In genomic region chr15:84212031-84212755, GRCm38 (mm10) we compare ENCODE assay signal across 8 mouse cellular contexts. TPM values are rescaled to one million over a fixed set of nuclear protein-coding genes. Genes with fewer than 3 reads are reported as not detected.
DNase-seq lines count a peak whose midpoint lies in the region; ATAC-seq and TF ChIP-seq lines count a peak whose summit lies in the region.

No protein-coding gene starts in this region.

- TF ChIP-seq CTCF in hindbrain, postnatal 0 days (IDR thresholded peaks at IDR 0.05; ENCODE audit: low read depth), result peak; percentile 99

- H3K4me3 ChIP-seq in hindbrain, postnatal 0 days (ENCODE audit: low read length), result no peak overlapping the region

- no peak overlapping the region; the same call in 1 of the 2 replicates for H3K27ac ChIP-seq in hindbrain, postnatal 0 days

- ATAC-seq in hindbrain, postnatal 0 days, result peak; percentile 55
- peak; percentile 73 for ATAC-seq in megakaryocyte progenitor cell, adult 5-6 weeks (replicated peaks; ENCODE audit: poor library complexity)

- DNase-seq in NIH3T3 (ENCODE audit: low read depth), result peak; percentile 94
- DNase-seq in cerebellum, adult 9-11 months, result peak; percentile 76
- peak; percentile 76 to 92 for DNase-seq in frontal cortex, postnatal 14 days (ENCODE audit: low spot score in 2 of 2)
- peak; percentile 92 for DNase-seq in hindbrain, postnatal 0 days (ENCODE audit: low spot score)
- peak; percentile 62 to 94 for DNase-seq in left cerebral cortex, adult 8-10 months (ENCODE audit: low spot score in 2 of 2)
- peak; percentile 88 to 92 for DNase-seq in right cerebral cortex, postnatal 10 days (ENCODE audit: low spot score in 2 of 2)
- peak; percentile 81 for DNase-seq in urinary bladder, postnatal 25 days (ENCODE audit: low spot score)

- H3K36me3 ChIP-seq in hindbrain, postnatal 0 days (ENCODE audit: insufficient read depth, low read length), result peaks cover 38% of the 10 kb centered on the region

- no peak overlapping the region for H3K4me2 ChIP-seq in hindbrain, postnatal 0 days (ENCODE audit: low read depth, low read length)

- H3K4me1 ChIP-seq in hindbrain, postnatal 0 days (ENCODE audit: insufficient read depth, low read length), result peaks cover 4% of the 10 kb centered on the region; the same call in 1 of the 2 replicates

- 37% methylated on average over 6 of the region's 6 CpGs for WGBS in hindbrain, postnatal 0 days

- H3K27me3 ChIP-seq in hindbrain, postnatal 0 days (ENCODE audit: insufficient read depth, low read length), result no peaks in the 10 kb centered on the region

- H3K9me3 ChIP-seq in hindbrain, postnatal 0 days (ENCODE audit: low read length), result no peaks in the 10 kb centered on the region

- H3K9ac ChIP-seq in hindbrain, postnatal 0 days (replicated peaks; ENCODE audit: low read length), result no peak overlapping the region

RNA-seq across cellular contexts. Expression of gene Parvb, which starts 19.6 kb away (rescaled TPM):
- total RNA-seq in hindbrain, postnatal 0 days (2014; rRNA removed), result 9.4 and 9.5 TPM in 2 replicates
- polyA plus RNA-seq in hindbrain, postnatal 0 days (2015; fragmentation: Nextera tagmentation; extraction: Ambion mirVana), result 4.3 and 6.2 TPM in 2 replicates
- total RNA-seq in left cerebral cortex, adult 8-10 months (2022), result 10 to 100 TPM; 15.8 to 20.0 (median 17.9) TPM
- 3.8 and 4.6 TPM in 2 replicates for total RNA-seq in megakaryocyte progenitor cell, adult 5-6 weeks (2015)
- total RNA-seq in megakaryocyte progenitor cell, adult 5-6 weeks (2017), result 0.33 and 1.5 TPM in 2 replicates

RNA-seq across cellular contexts. Expression of gene Samm50, which starts 20.2 kb away (rescaled TPM):
- total RNA-seq in hindbrain, postnatal 0 days (2014; rRNA removed), result 28.0 and 30.9 TPM in 2 replicates
- 92.3 and 93.6 TPM in 2 replicates for polyA plus RNA-seq in hindbrain, postnatal 0 days (2015; fragmentation: Nextera tagmentation; extraction: Ambion mirVana)
- 100 to 1,000 TPM; 102 to 106 (median 104) TPM for total RNA-seq in left cerebral cortex, adult 8-10 months (2022)
- 45.1 and 56.2 TPM in 2 replicates for total RNA-seq in megakaryocyte progenitor cell, adult 5-6 weeks (2015)
- total RNA-seq in megakaryocyte progenitor cell, adult 5-6 weeks (2017), result 35.6 and 42.0 TPM in 2 replicates

RNA-seq across cellular contexts. Expression of gene Pnpla3, which starts 44.6 kb away (rescaled TPM):
- 7.4 and 15.4 TPM in 2 replicates for total RNA-seq in hindbrain, postnatal 0 days (2014; rRNA removed)
- polyA plus RNA-seq in hindbrain, postnatal 0 days (2015; fragmentation: Nextera tagmentation; extraction: Ambion mirVana), result 6.2 and 7.9 TPM in 2 replicates
- total RNA-seq in left cerebral cortex, adult 8-10 months (2022), result 10 to 100 TPM in 3 of 4 experiments, 1 to 10 TPM in 1; 9.3 to 12.4 (median 12.2) TPM
- not detected in 2 replicates for total RNA-seq in megakaryocyte progenitor cell, adult 5-6 weeks (2015)
- total RNA-seq in megakaryocyte progenitor cell, adult 5-6 weeks (2017), result not detected in 2 replicates
